Mouse (Mus musculus) activated CD4-positive, CD25-positive, alpha-beta regulatory T cell (primary cell): Measurements from ENCODE around the gene Pask. TPM values are rescaled to one million over a fixed set of nuclear protein-coding genes. Genes with fewer than 3 reads are reported as not detected.

Experiments
- polyA plus RNA-seq, 2 experiments: library from polyadenylated mRNA; unstranded; fragments of 100-300 nt; shearing (Covaris generic); gene quantifications; one replicate each; pipeline ENCODE4 v1.2.1; 2017

Pask gene
- 1 to 10 TPM; 1.2 to 2.1 TPM for polyA plus RNA-seq

DNA sequence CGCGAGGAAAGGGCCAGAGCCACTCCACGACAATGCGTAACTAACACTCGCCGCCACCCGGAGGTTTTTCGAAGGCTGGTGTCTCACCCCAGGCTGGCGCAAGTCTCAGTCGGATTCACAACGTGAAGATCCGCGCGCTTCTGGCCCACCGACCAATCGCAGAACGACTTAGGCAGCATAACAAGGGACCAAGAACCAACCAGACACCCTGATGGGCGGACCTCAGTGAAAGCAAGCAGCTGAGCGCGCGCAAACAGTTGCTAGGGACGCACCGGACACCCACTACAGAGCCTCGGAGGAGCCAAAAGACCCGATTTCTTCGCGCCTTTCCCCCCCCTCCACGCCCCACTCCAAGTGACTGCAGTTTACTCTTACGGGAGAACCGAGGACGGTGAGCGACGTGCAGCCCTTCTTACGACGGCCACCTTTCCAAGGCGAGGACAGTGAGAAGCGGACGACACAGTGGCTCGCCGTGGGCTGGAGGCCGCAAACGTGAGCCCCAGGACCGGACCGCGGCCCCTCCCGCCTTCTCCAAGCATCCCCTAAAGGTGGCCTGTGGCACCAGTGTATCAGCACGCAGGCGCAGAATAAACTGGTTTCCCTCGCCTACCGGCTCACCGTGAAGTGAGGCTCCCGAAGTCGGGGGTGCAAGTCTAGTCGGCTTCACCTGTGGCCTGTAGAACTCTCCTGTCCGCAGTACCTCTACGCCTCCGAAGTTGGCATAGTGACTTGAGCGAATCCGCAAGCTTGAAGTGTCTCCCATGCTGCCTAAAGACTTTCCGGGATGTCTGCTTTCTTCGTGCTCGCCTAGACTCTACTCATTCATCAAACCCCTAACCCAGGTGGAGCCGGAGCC, at the start of gene Pask, which contains the start of gene Ppp1r7:
Gene Pask (minus strand): TSS at position 835 of the 856 bp plus-strand sequence.
Gene Ppp1r7 (plus strand): TSS at position 207 of the 856 bp plus-strand sequence.

GRCm38 (mm10) chr1:93373665-93374064, 30.4 kb upstream of the Pask start, which contains the start of gene Ano7:
TSS of gene Ano7 (plus strand) at chr1:93373930.

DNA sequence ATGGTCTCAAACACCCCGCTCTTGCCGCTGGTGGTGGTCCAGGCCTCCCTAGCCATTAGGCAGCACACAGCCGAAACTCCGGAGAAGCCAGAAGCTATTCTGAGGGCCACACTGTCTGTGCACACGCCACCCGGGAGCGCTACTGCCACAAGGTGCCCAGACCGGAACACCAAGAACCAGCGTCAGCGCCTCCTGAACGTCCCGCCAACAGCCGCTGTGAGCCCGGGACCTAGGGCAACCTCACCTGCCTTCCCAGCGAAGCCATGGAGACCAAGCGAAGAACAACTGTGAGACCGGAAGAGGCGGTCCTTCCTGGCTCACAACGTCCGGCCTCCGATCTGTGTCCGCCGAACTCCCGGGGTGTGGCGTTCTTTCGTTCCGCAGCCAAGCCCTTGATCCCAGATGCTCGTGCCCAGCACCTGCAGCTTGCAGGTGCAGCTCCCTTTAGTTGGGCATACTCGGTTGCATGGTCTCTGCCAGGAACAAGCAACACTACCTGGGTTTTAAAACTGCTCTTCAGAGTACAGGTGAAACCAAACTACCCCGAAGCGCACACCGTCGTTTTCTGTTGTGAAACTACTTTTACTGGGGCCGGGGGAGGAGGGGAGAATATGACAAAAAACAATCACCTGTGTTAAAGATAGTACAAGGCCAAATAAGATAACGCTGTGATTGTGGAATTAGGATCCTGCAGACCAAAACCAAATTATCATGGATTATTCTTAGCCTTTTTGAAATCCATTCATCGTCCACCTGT, 37.5 kb downstream of the Pask start, which contains the start of gene Mterf4:
Gene Mterf4 (minus strand): TSS at position 335 of the 757 bp plus-strand sequence.

Other genes starting within 250 kb of the Pask start
- gene Kif1a, start 241.5 kb downstream of the Pask start, polyA plus RNA-seq: under 1 TPM in 1 of 2 experiments, not detected in 1; 0.61 TPM
- gene Agxt, start 208.2 kb downstream of the Pask start, polyA plus RNA-seq: not detected
- gene 2310007B03Rik, start 182.5 kb downstream of the Pask start, polyA plus RNA-seq: not detected
- gene Crocc2, start 174.8 kb downstream of the Pask start, polyA plus RNA-seq: not detected
- gene Sned1, start 107.6 kb downstream of the Pask start, polyA plus RNA-seq: under 1 TPM in 1 of 2 experiments, not detected in 1; 0.27 TPM
- gene Mterf4, start 37.6 kb downstream of the Pask start, polyA plus RNA-seq: 10 to 100 TPM; 16.5 to 17.6 TPM
- 10 to 100 TPM; 57.7 to 57.8 TPM for gene Ppp1r7, start 628 bp downstream of the Pask start, polyA plus RNA-seq
- gene Ano7, start 30.4 kb upstream of the Pask start, polyA plus RNA-seq: under 1 TPM; 0.10 TPM
- gene Hdlbp, start 135.3 kb upstream of the Pask start, polyA plus RNA-seq: 10 to 100 TPM; 34.1 to 50.6 TPM
- 1 to 10 TPM in 1 of 2 experiments, under 1 TPM in 1; 0.92 to 1.0 TPM for gene Farp2, start 168.6 kb upstream of the Pask start, polyA plus RNA-seq